Mouse (Mus musculus) embryonic fibroblast, embryonic 13.5 days (primary cell): ENCODE measurements at regions not wholly inside any gene's neighbourhood (a gene's known extent, or its start where the extent isn't known, plus 50 kb on each side); places are given as distances from the start of the nearest gene placed in this dataset.

Experiments used
- CTCF ChIP-seq: IDR thresholded peaks from 2 replicates; pipeline ENCODE4 v1.5.1; 2011; ENCODE audit warnings: mild to moderate bottlenecking, control low read depth, low read length, moderate library complexity, borderline replicate concordance; ENCODE audit not compliant: insufficient read depth
- POLR2A ChIP-seq: IDR thresholded peaks from 2 replicates; pipeline ENCODE4 v1.6.1; 2011; ENCODE audit warnings: low read depth, mild to moderate bottlenecking, control low read depth, low read length, moderate library complexity

GRCm38 (mm10) chr13:78928347-78928746, 728.8 kb upstream of the Nr2f1 start:
- TF ChIP-seq POLR2A (no peak), CTCF (no peak)
